Mouse (Mus musculus): ENCODE measurements at regions not wholly inside any gene's neighbourhood (a gene's known extent, or its start where the extent isn't known, plus 50 kb on each side); places are given as distances from the start of the nearest gene placed in this dataset.

- no peak overlapping the region for H3K4me2 ChIP-seq
- no peak overlapping the region for H3K27ac ChIP-seq
- H3K4me1 ChIP-seq, result no peaks in the 10 kb centered on the region
- no peaks in the 10 kb centered on the region for H3K36me3 ChIP-seq
- no peak for ATAC-seq
- no peaks in the 10 kb centered on the region for H3K9me3 ChIP-seq (replicated peaks)
- H3K9ac ChIP-seq, result no peak overlapping the region
- WGBS (ENCODE audit: insufficient replicate concordance), result 66% methylated on average over 6 of the region's 6 CpGs
- H3K27me3 ChIP-seq (replicated peaks), result no peaks in the 10 kb centered on the region
- no peak overlapping the region for H3K4me3 ChIP-seq
These were observed 320.2 kb upstream of the Ubash3b start for GRCm38 (mm10) chr9:41481611-41482266.

DNA sequence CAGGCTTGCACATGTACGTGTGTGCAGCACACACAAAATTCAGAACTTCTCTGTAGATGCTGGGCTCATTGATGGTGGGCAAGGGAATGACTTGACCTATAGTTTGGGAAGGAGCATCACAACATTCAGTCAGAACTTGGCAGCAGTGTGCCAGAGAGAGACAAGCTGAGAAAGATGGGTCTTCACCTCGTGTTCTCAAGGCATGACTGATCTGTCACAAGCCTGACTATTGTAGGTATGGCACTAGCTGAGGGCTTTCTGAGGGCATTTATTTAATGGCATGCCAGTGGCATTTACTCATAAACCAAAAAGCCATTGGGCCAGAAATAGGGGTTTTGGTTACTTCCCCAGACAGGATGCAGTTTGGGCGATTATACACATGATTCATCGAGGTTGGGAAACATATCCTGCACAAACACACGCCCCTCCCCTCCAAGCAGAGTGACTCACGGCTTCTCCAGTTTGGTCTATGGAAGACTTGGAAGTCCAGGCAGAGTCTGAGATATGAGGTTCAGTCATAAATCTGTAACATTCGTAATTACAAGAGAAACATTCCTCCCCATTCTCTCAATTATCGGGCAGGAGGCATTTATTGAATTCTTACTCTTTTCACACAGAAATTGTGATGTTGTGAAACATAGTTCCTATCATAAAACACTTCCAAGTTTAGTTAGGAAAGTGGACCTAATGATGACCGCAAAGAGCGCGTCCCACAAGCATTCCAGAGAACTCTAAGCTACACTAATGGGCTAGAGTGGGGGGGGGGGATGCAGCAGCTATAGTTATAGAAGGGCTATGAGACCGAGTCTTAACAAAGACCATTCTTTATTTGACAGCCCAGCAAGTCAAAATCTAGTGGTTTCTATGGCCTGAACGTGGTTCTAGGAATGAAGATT, 318.6 kb upstream of the Ubash3b start:
- Histone ChIP-seq H3K27me3 (replicated peaks) (no peaks in the 10 kb centered on the region), H3K9ac (no peak overlapping the region), H3K4me3 (no peak overlapping the region), H3K27ac (no peak overlapping the region), H3K4me2 (no peak overlapping the region), H3K36me3 (no peaks in the 10 kb centered on the region), H3K4me1 (no peaks in the 10 kb centered on the region), H3K9me3 (replicated peaks) (no peaks in the 10 kb centered on the region)
- WGBS (ENCODE audit: insufficient replicate concordance), result 61% methylated on average over 13 of the region's 13 CpGs
- ATAC-seq, result no peak

- no peak overlapping the region for H3K4me3 ChIP-seq
- ATAC-seq, result no peak
- no peaks in the 10 kb centered on the region for H3K36me3 ChIP-seq
- no peak overlapping the region for H3K4me2 ChIP-seq
- no peak overlapping the region for H3K9ac ChIP-seq
- no peaks in the 10 kb centered on the region for H3K4me1 ChIP-seq
- H3K9me3 ChIP-seq (replicated peaks), result no peaks in the 10 kb centered on the region
- H3K27me3 ChIP-seq (replicated peaks), result no peaks in the 10 kb centered on the region
- WGBS (ENCODE audit: insufficient replicate concordance), result 52% methylated on average over 5 of the region's 5 CpGs
- no peak overlapping the region for H3K27ac ChIP-seq
These were observed 317.6 kb upstream of the Ubash3b start for GRCm38 (mm10) chr9:41479085-41479484.

- Histone ChIP-seq H3K36me3 (no peaks in the 10 kb centered on the region), H3K4me3 (no peak overlapping the region), H3K27ac (no peak overlapping the region), H3K27me3 (replicated peaks) (no peaks in the 10 kb centered on the region), H3K9me3 (replicated peaks) (no peaks in the 10 kb centered on the region), H3K4me2 (no peak overlapping the region), H3K4me1 (no peaks in the 10 kb centered on the region), H3K9ac (no peak overlapping the region)
- no peak for ATAC-seq
- WGBS (ENCODE audit: insufficient replicate concordance), result 68% methylated on average over 7 of the region's 7 CpGs
These were observed 316.8 kb upstream of the Ubash3b start for GRCm38 (mm10) chr9:41478106-41478848.

DNA sequence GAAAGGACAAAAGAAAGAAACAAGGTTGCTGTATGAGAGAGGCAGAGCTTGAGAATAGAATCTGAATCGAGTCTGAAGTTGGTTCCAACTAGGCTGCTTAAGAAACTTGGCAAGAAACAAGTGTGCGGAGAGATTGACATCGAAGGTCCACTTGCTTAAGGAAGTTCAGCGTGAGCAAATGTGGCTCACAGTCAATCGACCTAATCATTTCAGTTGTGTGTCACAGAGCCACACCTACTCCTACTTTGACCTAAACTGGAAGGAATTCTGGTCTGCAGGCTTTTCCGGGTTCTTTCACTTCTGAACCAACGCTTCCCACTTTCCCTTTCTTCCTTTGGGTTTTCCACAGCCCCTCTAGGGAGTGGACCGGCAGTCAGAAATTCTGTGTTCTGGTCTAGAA, 313.8 kb upstream of the Ubash3b start:
- Histone ChIP-seq H3K36me3 (no peaks in the 10 kb centered on the region), H3K27me3 (replicated peaks) (no peaks in the 10 kb centered on the region), H3K9ac (no peak overlapping the region), H3K9me3 (replicated peaks) (no peaks in the 10 kb centered on the region), H3K4me1 (no peaks in the 10 kb centered on the region), H3K4me3 (no peak overlapping the region), H3K4me2 (no peak overlapping the region), H3K27ac (no peak overlapping the region)
- ATAC-seq, result no peak
- 68% methylated on average over 8 of the region's 8 CpGs for WGBS (ENCODE audit: insufficient replicate concordance)

DNA sequence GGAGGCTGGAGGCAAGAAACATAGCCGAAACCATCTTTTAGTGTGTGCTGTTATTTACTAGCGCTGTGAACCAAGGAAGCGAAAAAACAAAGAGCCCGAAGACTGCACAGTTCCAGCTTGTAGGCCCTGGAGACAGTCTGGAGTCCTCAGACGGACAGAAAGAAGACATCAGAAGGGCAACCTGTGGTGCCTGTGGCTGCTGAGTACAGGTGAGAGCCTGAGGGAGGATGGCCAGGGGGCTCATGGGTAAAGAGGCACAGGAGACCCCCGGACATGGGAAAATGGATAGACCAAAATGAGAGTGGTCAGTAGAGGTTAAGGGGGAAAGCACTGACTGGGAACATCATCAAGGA, 313.4 kb upstream of the Ubash3b start:
- no peaks in the 10 kb centered on the region for H3K36me3 ChIP-seq
- no peaks in the 10 kb centered on the region for H3K4me1 ChIP-seq
- H3K9ac ChIP-seq, result no peak overlapping the region
- WGBS (ENCODE audit: insufficient replicate concordance), result 55% methylated on average over 6 of the region's 6 CpGs
- H3K4me3 ChIP-seq, result no peak overlapping the region
- no peaks in the 10 kb centered on the region for H3K9me3 ChIP-seq (replicated peaks)
- H3K27ac ChIP-seq, result no peak overlapping the region
- no peak for ATAC-seq
- no peaks in the 10 kb centered on the region for H3K27me3 ChIP-seq (replicated peaks)
- no peak overlapping the region for H3K4me2 ChIP-seq

GRCm38 (mm10) chr9:41474244-41474944, 312.9 kb upstream of the Ubash3b start:
- no peaks in the 10 kb centered on the region for H3K36me3 ChIP-seq
- H3K9me3 ChIP-seq (replicated peaks), result no peaks in the 10 kb centered on the region
- no peaks in the 10 kb centered on the region for H3K27me3 ChIP-seq (replicated peaks)
- no peak overlapping the region for H3K27ac ChIP-seq
- no peak overlapping the region for H3K9ac ChIP-seq
- no peak overlapping the region for H3K4me2 ChIP-seq
- 38% methylated on average over 11 of the region's 11 CpGs for WGBS (ENCODE audit: insufficient replicate concordance)
- no peak for ATAC-seq
- H3K4me1 ChIP-seq, result no peaks in the 10 kb centered on the region
- H3K4me3 ChIP-seq, result no peak overlapping the region

GRCm38 (mm10) chr9:41473506-41473905, 312.0 kb upstream of the Ubash3b start:
- no peak for ATAC-seq
- 59% methylated on average over 5 of the region's 5 CpGs for WGBS (ENCODE audit: insufficient replicate concordance)
- Histone ChIP-seq H3K9me3 (replicated peaks) (no peaks in the 10 kb centered on the region), H3K36me3 (no peaks in the 10 kb centered on the region), H3K27me3 (replicated peaks) (no peaks in the 10 kb centered on the region), H3K4me1 (no peaks in the 10 kb centered on the region), H3K4me2 (no peak overlapping the region), H3K4me3 (no peak overlapping the region), H3K27ac (no peak overlapping the region), H3K9ac (no peak overlapping the region)

GRCm38 (mm10) chr9:41471345-41471744, 309.8 kb upstream of the Ubash3b start:
- Histone ChIP-seq H3K9ac (no peak overlapping the region), H3K9me3 (replicated peaks) (no peaks in the 10 kb centered on the region), H3K4me2 (no peak overlapping the region), H3K27me3 (replicated peaks) (no peaks in the 10 kb centered on the region), H3K27ac (no peak overlapping the region), H3K4me3 (no peak overlapping the region), H3K36me3 (no peaks in the 10 kb centered on the region), H3K4me1 (no peaks in the 10 kb centered on the region)
- 68% methylated on average over 3 of the region's 3 CpGs for WGBS (ENCODE audit: insufficient replicate concordance)
- ATAC-seq, result no peak

DNA sequence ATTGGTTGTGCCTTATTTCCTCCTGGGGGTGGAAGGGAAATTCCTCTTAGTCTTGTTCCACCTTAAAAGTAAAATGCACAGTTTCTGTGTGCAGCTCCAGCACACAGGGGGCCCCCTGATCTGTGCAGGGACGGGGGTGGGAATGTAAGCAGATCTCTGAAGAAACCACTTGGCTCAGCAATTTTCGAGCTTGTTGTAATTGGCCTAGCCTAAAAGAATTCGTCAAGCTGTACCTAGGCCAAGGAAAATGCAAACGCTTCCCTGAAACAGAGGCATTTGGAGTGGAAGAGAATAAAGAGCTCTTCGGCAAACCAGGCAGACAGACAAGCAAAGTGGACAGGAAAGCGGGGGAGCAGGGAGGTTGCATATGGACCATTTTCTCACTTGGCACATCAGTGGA, 308.5 kb upstream of the Ubash3b start:
- no peak overlapping the region for H3K4me3 ChIP-seq
- no peaks in the 10 kb centered on the region for H3K9me3 ChIP-seq (replicated peaks)
- no peak overlapping the region for H3K4me2 ChIP-seq
- H3K9ac ChIP-seq, result no peak overlapping the region
- ATAC-seq, result no peak
- no peaks in the 10 kb centered on the region for H3K4me1 ChIP-seq
- whole genome bisulfite sequencing (ENCODE audit: insufficient replicate concordance), result 63% methylated on average over 6 of the region's 6 CpGs
- no peaks in the 10 kb centered on the region for H3K27me3 ChIP-seq (replicated peaks)
- no peaks in the 10 kb centered on the region for H3K36me3 ChIP-seq
- H3K27ac ChIP-seq, result no peak overlapping the region

- H3K9me3 ChIP-seq (replicated peaks), result no peaks in the 10 kb centered on the region
- WGBS (ENCODE audit: insufficient replicate concordance), result 75% methylated on average over 5 of the region's 5 CpGs
- no peak overlapping the region for H3K27ac ChIP-seq
- H3K4me2 ChIP-seq, result no peak overlapping the region
- H3K36me3 ChIP-seq, result no peaks in the 10 kb centered on the region
- H3K9ac ChIP-seq, result no peak overlapping the region
- no peaks in the 10 kb centered on the region for H3K27me3 ChIP-seq (replicated peaks)
- no peaks in the 10 kb centered on the region for H3K4me1 ChIP-seq
- H3K4me3 ChIP-seq, result no peak overlapping the region
- no peak for ATAC-seq
These were observed 307.9 kb upstream of the Ubash3b start for GRCm38 (mm10) chr9:41469414-41469813.

All from liver, embryonic 12.5 days (tissue).